Mouse (Mus musculus): ENCODE data around the gene Nfia.

DNA sequence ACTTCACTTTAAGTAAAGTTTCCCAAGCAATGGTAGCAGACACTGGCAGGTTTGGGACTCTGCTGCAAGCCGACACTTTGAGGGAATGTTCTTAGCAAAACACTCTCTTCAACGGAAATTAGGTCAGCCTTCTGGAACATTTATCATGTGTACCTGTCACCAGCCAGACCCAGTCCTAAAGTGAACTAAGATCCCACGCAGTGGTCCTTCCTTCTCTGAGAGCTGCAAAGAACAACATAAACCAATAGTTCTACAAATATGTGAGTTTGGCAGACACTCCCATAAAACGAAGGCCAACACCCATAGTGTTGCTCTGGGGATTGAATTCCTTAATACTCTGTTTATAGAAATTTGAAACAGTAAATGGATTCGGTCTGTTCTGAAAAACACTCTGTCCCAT is 217.9 kb downstream of the Nfia start:
- TF ChIP-seq EP300 (IDR thresholded peaks at IDR 0.05; ENCODE audit: insufficient read depth, low read depth, low read length) (no peak), POLR2A (IDR thresholded peaks at IDR 0.05; ENCODE audit: insufficient read depth, low read length) (no peak)
